Mouse (Mus musculus): ENCODE measurements at regions not wholly inside any gene's neighbourhood (a gene's known extent, or its start where the extent isn't known, plus 50 kb on each side); places are given as distances from the start of the nearest gene placed in this dataset.
A peak's percentile ranks its signal among the peaks of the same experiment; 100 is the strongest.
"Not testable (repeated sequence)": the region's sequence is repeated elsewhere in the genome, so short reads cannot be mapped to it uniquely, and the experiment has no call there.

DNA sequence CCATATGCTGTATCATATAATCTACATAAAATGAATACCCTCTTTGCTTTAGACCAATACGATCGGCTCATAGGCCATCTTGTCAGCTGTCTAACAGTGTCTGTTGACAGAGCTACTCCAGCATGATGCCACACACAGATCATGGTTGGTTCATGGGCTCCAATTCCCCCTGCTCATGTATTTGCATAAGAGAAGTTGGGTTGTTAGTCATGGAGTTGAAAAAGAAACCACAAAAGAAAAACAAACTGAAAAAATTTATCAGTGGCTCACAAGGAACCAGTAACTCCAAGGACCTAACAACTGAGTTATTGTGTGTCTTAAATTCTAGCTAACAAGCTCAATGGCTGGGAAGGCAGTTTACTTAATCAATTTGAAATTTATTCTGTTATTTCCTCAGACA is 176.1 kb upstream of the Arhgap18 start:
- no peak for DNase-seq (ENCODE audit: low spot score in 2 of 2)

- DNase-seq (ENCODE audit: low spot score in 2 of 2), result no peak
Measured at GRCm38 (mm10) chr10:26585106-26585505, 168.1 kb upstream of the Arhgap18 start.

DNA sequence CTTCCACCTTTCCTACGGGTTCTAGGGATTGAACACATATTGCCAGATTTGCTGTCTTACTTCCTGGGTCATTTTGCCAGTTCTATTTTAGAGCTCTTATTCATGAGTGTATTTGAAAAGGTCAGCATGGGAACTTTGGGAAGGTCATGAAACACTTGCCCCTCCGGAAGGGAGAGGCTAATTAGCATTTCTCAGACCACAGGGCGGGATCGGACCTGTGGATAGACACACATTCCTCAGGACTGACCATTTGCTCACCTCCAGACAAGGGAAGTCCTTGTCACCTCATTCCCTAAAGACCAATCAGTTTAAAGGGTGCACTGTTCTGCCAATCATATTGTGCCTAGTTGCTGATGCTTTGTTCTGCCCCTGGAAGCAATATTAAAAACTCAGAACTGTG is 146.1 kb upstream of the Arhgap18 start:
- not testable (repeated sequence) for DNase-seq (ENCODE audit: low spot score in 2 of 2)

GRCm38 (mm10) chr10:26611246-26611645 is 142.0 kb upstream of the Arhgap18 start:
- no peak for DNase-seq (ENCODE audit: low spot score in 2 of 2)

- peak in 1 of 2 experiments; percentile 2 for DNase-seq (ENCODE audit: low spot score in 2 of 2)
Measured at GRCm38 (mm10) chr10:26630196-26630760, 122.9 kb upstream of the Arhgap18 start.

DNA sequence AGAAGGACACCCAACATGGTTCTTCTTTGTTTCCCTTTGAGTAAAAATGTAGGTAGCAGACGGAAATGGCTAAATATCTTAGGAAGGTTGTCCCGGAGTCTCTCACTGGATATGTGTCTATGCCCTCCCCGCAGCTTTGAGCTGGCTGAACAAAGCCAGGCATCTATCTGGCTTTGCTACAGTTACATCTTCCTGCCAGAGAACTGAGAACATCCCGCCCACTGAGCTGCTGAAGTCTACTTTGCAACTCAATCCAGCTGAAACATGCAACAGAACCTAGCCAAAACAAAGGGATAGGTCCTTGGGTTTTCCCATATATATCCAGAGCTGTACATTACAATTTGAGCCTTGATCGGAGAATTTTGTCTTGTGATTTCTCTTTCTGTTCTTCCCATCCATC is 121.0 kb upstream of the Arhgap18 start:
- DNase-seq (ENCODE audit: low spot score in 2 of 2), result no peak

DNA sequence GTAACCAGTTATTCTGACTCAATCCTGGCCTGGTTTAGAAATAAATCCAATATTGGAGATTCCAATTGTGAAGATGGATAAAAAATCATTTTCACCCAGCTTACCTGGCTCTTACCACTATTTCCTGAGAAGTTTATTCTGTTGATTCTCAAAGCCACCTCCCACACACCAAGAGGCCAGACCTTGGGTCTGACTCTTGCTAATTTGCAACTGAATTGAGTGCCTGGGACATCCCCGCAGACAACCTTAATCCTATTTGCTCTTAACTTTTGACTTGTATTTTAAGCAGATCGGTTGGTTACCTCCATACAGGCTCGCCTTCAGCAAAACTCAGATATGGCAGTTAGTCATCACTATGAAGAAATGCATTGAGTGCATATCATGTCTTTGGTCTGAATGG is 115.8 kb upstream of the Arhgap18 start:
- no peak for DNase-seq (ENCODE audit: low spot score in 2 of 2)

- peak in 1 of 2 experiments; percentile 4 for DNase-seq (ENCODE audit: low spot score in 2 of 2)
Measured at GRCm38 (mm10) chr10:26638056-26638455, 115.2 kb upstream of the Arhgap18 start.

DNA sequence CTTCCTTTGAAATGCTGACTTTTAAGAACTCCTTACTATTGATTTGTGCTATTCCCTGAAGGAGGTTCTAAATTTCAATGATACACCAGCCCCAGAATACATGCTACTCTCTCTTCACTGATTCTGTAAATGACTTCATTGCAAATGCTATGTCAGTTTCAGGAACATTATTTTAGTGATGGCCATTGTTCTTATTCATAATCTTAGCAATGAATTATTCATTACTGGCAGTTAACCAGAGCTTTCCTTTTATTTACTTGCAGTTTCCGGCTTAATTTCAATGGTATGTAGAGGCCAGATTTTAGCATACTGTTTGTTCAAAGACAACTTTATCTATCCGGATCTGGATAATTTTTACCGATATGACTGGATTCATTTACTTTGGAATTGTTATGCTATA is 114.1 kb upstream of the Arhgap18 start:
- DNase-seq (ENCODE audit: low spot score in 2 of 2), result no peak

DNA sequence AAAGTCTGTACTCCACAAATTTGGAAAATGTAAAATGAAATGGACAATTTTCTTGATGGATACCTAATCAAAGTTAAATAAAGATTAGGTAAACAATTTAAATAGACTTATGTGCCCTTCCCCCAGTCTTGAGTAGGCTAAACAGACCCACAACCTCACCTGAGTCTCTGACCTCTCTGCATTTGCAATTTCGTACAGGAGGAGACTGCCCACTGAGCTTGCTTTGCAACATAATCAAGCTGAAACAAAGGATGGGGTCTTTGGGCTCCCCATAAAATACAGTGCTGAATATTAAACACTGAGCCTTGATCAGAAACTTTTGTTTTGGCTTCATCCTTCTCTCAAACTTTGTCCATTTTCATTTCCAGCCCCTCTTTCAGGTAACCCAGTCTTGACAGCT is 100.1 kb upstream of the Arhgap18 start:
- no peak for DNase-seq (ENCODE audit: low spot score in 2 of 2)

- DNase-seq (ENCODE audit: low spot score in 2 of 2), result no peak
Measured at GRCm38 (mm10) chr10:26664270-26664669, 89.0 kb upstream of the Arhgap18 start.

DNA sequence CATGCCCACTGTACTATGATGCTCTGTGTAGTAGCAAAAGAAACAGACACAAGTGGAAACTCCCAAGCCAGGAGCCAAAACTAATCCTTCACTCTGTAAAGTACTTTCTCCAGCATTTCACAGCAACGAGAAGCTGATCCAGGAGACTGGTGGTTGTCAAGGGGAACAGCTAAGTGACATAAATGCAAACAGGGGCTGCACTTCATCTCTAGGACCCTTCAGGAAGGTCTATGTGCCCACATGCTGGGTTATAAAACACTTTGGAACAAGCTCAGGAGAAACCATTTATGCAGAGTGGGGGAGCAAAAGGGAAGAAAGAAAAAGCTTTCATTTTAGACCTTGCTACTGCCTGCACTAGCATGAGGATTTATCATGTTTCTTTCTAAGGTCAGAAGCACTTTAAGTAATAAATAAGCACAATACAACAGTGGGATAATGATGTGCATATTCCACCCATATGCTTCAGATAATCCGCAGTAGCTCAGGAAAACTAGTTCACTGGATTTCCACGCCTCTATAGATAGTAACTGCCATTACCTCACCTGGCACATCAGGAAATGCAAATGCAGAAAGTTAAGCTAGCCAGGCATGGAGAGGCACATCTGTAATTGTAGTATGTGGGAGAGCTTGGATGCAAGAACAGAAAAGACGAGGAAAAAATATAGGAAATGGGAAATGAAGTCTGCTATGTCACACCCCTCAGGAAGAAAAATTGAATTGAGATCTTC is 73.6 kb upstream of the Arhgap18 start:
- DNase-seq (ENCODE audit: low spot score in 2 of 2), result no peak

- DNase-seq (ENCODE audit: low spot score in 2 of 2), result no peak
Measured at GRCm38 (mm10) chr10:26694761-26695160, 58.5 kb upstream of the Arhgap18 start.

DNA sequence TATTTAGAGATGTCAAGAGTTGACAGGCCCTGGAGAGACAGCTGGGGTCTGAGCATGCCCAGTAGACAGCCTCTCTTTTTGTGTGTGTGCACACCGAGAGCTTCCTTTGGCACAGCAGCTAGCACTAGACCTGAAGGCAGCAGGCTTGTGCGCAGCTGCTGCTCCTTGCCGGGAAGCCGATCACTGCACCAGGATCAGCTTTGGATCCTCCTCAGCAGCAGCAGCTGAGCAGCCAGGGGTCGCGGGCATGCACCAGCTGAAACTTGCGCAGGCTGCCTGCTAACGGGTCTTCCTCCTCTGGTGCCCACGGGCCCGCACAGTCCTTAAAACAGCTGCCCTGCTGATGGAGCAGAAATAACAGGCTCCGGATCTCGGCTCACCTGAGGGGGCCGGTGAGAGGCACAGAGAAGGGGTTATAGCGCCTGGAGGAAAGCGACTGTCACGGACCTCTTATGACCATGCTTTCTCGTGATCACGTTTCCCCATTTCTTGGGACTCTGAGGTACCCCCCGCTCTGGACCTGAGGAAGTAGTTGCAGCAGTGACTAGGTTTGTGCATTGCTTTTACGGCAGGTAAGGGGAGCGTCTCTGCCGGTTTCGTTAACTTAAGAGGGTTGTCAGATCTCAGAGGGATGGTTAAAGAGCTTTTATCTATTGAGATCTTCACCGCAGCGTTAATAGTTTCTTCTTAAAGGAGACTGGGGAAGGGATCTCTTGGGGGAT is 57.8 kb upstream of the Arhgap18 start:
- peak; percentile 67 to 70 for DNase-seq (ENCODE audit: low spot score in 2 of 2)
